Comparison of ENCODE assay signal across 9 mouse cellular contexts in genomic region chr17:47614018-47614417, GRCm38 (mm10). TPM values are rescaled to one million over a fixed set of nuclear protein-coding genes. Genes with fewer than 3 reads are reported as not detected.
A peak's percentile ranks its signal among the peaks of the same experiment; 100 is the strongest.
DNase-seq lines count a peak whose midpoint lies in the region; TF ChIP-seq lines count a peak whose summit lies in the region.
"Had no signal": no experiment of that assay in that cellular context is flagged by ENCODE, and none has a peak within 500 bp of the region (broad histone marks: within the 10 kb centered on the region; RNA-seq: fewer than 3 reads in every experiment).

No protein-coding gene starts in this region.

- intact Hi-C loops in left cerebral cortex, adult 2 months (cut with DNase I), result loop anchor here (5.0 kb wide), 1 partner anchor 73 kb away; the partner anchor contains the start of genes Frs3 and Tomm6
- intact Hi-C loops in left cerebral cortex, postnatal 4 days (cut with DNase I), result loop anchor here (5.0 kb wide), 1 partner anchor 63 kb away; no protein-coding TSS in a partner anchor

- no peak overlapping the region for H3K4me3 ChIP-seq in left cerebral cortex, adult 2 months
- H3K4me3 ChIP-seq: embryonic facial prominence, embryonic 12.5 days had no signal

- H3K27ac ChIP-seq in left cerebral cortex, adult 2 months, result no peak overlapping the region
- H3K27ac ChIP-seq: embryonic facial prominence, embryonic 12.5 days had no signal

- peak; percentile 75 for TF ChIP-seq CTCF in left cerebral cortex, adult 2 months (IDR thresholded peaks at IDR 0.05)

- DNase-seq in adrenal gland, postnatal 10 days, result peak; percentile 69
- DNase-seq in adrenal gland, postnatal 4 days (ENCODE audit: low spot score in 2 of 2), result no peak
- no peak for DNase-seq in left cerebral cortex, adult 2 months (ENCODE audit: extremely low spot score in 1 of 2, low spot score in 2 of 2)
- DNase-seq in left cerebral cortex, postnatal 4 days, result no peak
- DNase-seq in c-Kit-positive CD71-negative TER-119-negative erythroid progenitor cells, embryonic 14.5 days (ENCODE audit: low read depth), result peak; percentile 38
- peak; percentile 32 for DNase-seq in retina, embryonic 14.5 days (ENCODE audit: low spot score)
- DNase-seq in yolk sac, embryonic 10.5 days (ENCODE audit: low spot score), result no peak
- DNase-seq in ovary, postnatal 36 days (ENCODE audit: low spot score), result no peak

RNA-seq across cellular contexts. Expression of gene Gm20517, which starts 2.6 kb away (rescaled TPM):
- total RNA-seq in adrenal gland, postnatal 10 days (2021), result 1 to 10 TPM; 2.8 to 5.5 TPM
- total RNA-seq in adrenal gland, postnatal 4 days (2021), result 1 to 10 TPM; 4.1 to 4.8 TPM
- 1 to 10 TPM; 7.1 TPM for total RNA-seq in left cerebral cortex, adult 2 months (2021)
- 1 to 10 TPM; 4.8 to 6.6 TPM for total RNA-seq in left cerebral cortex, postnatal 4 days (2021)

RNA-seq across cellular contexts. Expression of gene Med20, which starts 2.6 kb away (rescaled TPM):
- 10 to 100 TPM; 38.1 to 39.8 TPM for total RNA-seq in adrenal gland, postnatal 10 days (2021)
- total RNA-seq in adrenal gland, postnatal 4 days (2021), result 10 to 100 TPM; 40.4 to 40.8 TPM
- total RNA-seq in left cerebral cortex, adult 2 months (2021), result 10 to 100 TPM; 29.3 to 33.3 TPM
- total RNA-seq in left cerebral cortex, postnatal 4 days (2021), result 10 to 100 TPM; 29.2 to 30.3 TPM

RNA-seq across cellular contexts. Expression of gene Bysl, which starts 2.7 kb away (rescaled TPM):
- 10 to 100 TPM; 14.1 to 16.6 TPM for total RNA-seq in adrenal gland, postnatal 10 days (2021)
- total RNA-seq in adrenal gland, postnatal 4 days (2021), result 10 to 100 TPM; 12.5 to 14.3 TPM
- total RNA-seq in left cerebral cortex, adult 2 months (2021), result 10 to 100 TPM; 18.1 to 18.8 TPM
- total RNA-seq in left cerebral cortex, postnatal 4 days (2021), result 10 to 100 TPM; 28.6 TPM

RNA-seq across cellular contexts. Expression of gene Usp49, which starts 16.5 kb away (rescaled TPM):
- 1 to 10 TPM; 6.8 to 9.0 TPM for total RNA-seq in adrenal gland, postnatal 10 days (2021)
- 10 to 100 TPM; 12.7 to 13.3 TPM for total RNA-seq in adrenal gland, postnatal 4 days (2021)
- 10 to 100 TPM in 1 of 2 experiments, 1 to 10 TPM in 1; 9.6 to 13.1 TPM for total RNA-seq in left cerebral cortex, adult 2 months (2021)
- total RNA-seq in left cerebral cortex, postnatal 4 days (2021), result 10 to 100 TPM; 23.3 to 26.2 TPM

Comparison
In these comparisons a context has a peak if more than half of its experiments do, and no peak if none do; other contexts are left out.
1. DNase-seq: peak in adrenal gland, postnatal 10 days (single experiment), c-Kit-positive CD71-negative TER-119-negative erythroid progenitor cells, embryonic 14.5 days (single experiment) and retina, embryonic 14.5 days (single experiment); none in adrenal gland, postnatal 4 days (0 of 2), left cerebral cortex, adult 2 months (0 of 2), left cerebral cortex, postnatal 4 days (single experiment), yolk sac, embryonic 10.5 days (single experiment) and ovary, postnatal 36 days (single experiment).